Mouse (Mus musculus) erythroblast, embryonic 14.5 days (primary cell): ENCODE data around the gene Actr8. TPM values are rescaled to one million over a fixed set of nuclear protein-coding genes. Genes with fewer than 3 reads are reported as not detected.

ENCODE experiments used
- H3K27me3 ChIP-seq: 2 replicates; pipeline ENCODE4 v1.6.1; 2012; ENCODE audit warnings: inconsistent platforms; ENCODE audit not compliant: control insufficient read depth
- H3K36me3 ChIP-seq: 2 replicates; pipeline ENCODE4 v1.6.1; 2012; ENCODE audit warnings: mild to moderate bottlenecking, inconsistent platforms; ENCODE audit not compliant: control insufficient read depth
- H3K4me1 ChIP-seq: 2 replicates; pipeline ENCODE4 v1.6.1; 2012; ENCODE audit warnings: inconsistent platforms; ENCODE audit not compliant: control insufficient read depth
- H3K4me3 ChIP-seq: replicated peaks from 2 replicates; pipeline ENCODE3; 2012; ENCODE audit warnings: moderate library complexity, mild to moderate bottlenecking, inconsistent platforms
- H3K9me3 ChIP-seq: 2 replicates; pipeline ENCODE4 v1.6.1; 2012; ENCODE audit warnings: low read length, inconsistent platforms, mixed read lengths; ENCODE audit not compliant: control insufficient read depth
- GATA1 ChIP-seq: IDR thresholded peaks from 2 replicates; pipeline ENCODE4 v1.6.1; 2012; ENCODE audit warnings: low read length, inconsistent platforms, mixed read lengths
- TAL1 ChIP-seq: IDR thresholded peaks from 3 replicates; pipeline ENCODE4 v1.6.1; 2012; ENCODE audit warnings: low read length, inconsistent platforms, mixed read lengths
- polyA plus RNA-seq: library from polyadenylated mRNA; stranded (reverse); fragments of >175 nt; gene quantifications from 2 replicates; pipeline ENCODE4 v1.2.3, GENCODE M21; 2012

The Actr8 gene
- polyA plus RNA-seq, 1 experiment, result 2.5 TPM

DNA sequence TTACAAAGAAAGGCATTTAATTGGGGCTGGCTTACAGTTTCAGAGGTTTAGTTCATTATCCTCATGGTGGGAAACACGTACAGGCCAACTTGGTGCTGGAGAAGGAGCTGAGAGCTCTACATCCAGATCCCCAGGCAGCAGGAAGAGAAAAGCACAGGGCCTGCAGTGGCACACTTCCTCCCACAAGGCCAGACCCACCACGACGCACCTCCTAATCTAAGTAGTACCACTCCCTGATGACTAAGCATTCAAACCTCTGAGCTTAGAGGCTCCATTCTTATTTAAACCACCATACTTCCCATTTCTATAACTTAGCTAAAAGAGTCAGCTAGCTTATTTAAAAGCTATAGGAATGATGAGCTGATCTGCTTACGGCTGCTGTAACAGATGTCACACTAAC lies 27.3 kb upstream of the Actr8 start:
- H3K4me3 ChIP-seq, result no peak overlapping the region
- peaks cover 7% of the 10 kb centered on the region for H3K4me1 ChIP-seq
- H3K27me3 ChIP-seq, result no peaks in the 10 kb centered on the region
- H3K36me3 ChIP-seq, result no peaks in the 10 kb centered on the region
- no peaks in the 10 kb centered on the region for H3K9me3 ChIP-seq
- TF ChIP-seq GATA1, result no peak
- TF ChIP-seq TAL1, result no peak

DNA sequence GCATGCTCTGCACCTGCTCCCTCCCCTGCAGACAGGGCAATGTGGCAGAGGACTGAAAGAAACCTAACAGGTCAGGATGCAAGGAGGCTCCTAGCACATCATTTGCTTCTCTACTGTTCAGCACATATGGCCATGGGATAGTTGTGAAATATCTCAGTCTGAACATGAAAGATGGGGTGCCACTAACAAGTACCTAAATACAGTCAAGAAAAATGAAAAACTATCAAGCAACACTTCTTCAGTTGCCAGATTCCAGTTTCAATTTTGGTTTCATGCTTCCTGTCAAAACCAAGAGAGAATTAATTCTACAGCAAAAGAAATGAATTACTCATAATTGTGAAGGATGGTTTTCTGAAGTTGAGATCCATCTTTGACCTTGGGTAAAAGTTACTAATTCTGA lies 20.7 kb upstream of the Actr8 start:
- H3K4me3 ChIP-seq, result no peak overlapping the region
- TF ChIP-seq TAL1 (no peak), GATA1 (no peak)

DNA sequence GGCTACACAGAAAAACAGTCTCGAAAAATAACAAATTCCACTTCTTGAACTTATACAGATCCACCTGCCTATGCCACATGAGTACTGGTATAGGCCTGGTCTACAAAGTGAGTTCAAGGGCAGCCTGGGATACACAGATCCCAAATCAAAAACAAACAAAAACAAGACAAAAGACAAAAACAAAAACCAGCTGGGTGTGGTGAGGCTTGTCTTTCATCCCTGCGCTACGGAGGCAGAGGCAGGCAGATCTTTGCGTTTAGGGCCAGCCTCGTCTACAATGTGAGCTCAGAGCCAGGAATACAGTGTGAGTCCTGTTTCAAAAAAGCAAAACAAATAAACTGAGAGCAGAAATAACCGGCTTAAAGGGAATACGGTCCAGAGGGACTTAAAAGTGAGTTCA lies 10.5 kb upstream of the Actr8 start:
- H3K27me3 ChIP-seq, result no peaks in the 10 kb centered on the region
- H3K9me3 ChIP-seq, result no peaks in the 10 kb centered on the region
- TF ChIP-seq GATA1, result no peak
- no peak for TF ChIP-seq TAL1
- peaks cover 31% of the 10 kb centered on the region for H3K36me3 ChIP-seq
- peaks cover 33% of the 10 kb centered on the region for H3K4me1 ChIP-seq
- H3K4me3 ChIP-seq, result peak overlapping the region; percentile 94

More for the DNA sequence above, 20.7 kb upstream of the Actr8 start:
- H3K4me1 ChIP-seq, result no peaks in the 10 kb centered on the region
- H3K36me3 ChIP-seq, result no peaks in the 10 kb centered on the region
- H3K9me3 ChIP-seq, result peaks cover 2% of the 10 kb centered on the region
- H3K27me3 ChIP-seq, result no peaks in the 10 kb centered on the region

DNA sequence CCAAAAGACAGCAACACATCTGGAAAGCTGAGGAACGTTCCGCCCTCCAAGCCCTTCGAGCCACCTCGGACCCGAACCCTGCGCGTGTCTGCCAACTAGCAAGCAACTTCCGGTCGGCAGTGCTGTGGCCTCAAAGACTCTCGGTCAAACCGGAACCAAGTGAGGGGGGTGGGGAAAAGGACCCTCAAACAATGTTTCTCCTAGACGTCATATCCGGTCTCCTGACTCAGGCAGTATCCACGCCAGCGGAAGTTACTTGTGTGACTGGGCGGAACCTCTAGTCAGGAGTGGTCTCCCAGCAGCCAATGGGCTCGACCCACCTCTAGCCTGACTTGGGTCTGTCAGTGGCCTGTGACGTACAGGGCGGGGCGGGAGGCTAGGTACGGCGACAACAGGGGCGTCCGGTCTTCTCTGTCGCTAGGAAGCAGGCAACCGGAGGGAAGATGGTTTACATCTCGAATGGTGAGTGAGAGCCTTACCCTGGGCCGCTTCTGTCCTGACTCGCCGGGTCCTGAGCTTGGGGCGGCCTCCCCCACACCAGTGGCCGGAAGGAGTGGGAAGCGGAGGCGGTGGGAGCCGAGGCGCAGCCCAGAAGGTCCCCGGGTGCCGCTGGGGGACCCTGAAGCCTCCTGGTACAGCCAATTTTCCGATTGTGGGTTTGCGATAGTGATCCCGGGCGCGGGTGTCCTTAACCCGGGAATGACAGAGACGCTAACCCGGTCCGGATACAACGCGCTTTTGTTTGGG lies 9.9 kb upstream of the Actr8 start, which contains the start of gene Selenok:
Gene Selenok, plus strand, starts transcription at position 234 of the 747 bp plus-strand sequence.
- TF ChIP-seq TAL1, result no peak
- no peak for TF ChIP-seq GATA1
- Histone ChIP-seq H3K9me3 (no peaks in the 10 kb centered on the region), H3K36me3 (peaks cover 37% of the 10 kb centered on the region), H3K4me1 (peaks cover 33% of the 10 kb centered on the region), H3K27me3 (no peaks in the 10 kb centered on the region), H3K4me3 (peak within 1 kb of the TSS; percentile 94)

DNA sequence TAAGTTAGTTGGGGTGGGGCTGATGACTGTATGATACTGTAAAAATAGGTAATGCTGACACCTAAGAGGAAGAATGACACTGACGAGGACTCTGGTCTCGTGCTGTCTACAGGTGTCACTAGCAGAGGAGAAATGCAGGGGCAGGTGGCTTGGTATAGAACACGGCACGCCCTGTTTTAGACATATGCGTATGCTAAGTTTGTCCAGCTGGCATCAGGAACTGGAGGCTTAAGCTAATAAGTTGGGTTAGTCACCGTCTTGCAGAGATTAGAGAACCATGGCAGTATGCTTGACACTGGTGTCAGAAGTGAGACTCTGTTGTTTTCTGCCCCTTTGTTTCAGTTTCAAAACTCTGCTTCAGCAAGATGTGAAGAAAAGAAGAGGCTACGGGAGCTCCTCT lies 6.7 kb upstream of the Actr8 start:
- Histone ChIP-seq H3K27me3 (no peaks in the 10 kb centered on the region), H3K4me3 (no peak overlapping the region), H3K36me3 (peaks cover 67% of the 10 kb centered on the region), H3K4me1 (peaks cover 33% of the 10 kb centered on the region), H3K9me3 (no peaks in the 10 kb centered on the region)
- TF ChIP-seq GATA1 (no peak), TAL1 (no peak)

DNA sequence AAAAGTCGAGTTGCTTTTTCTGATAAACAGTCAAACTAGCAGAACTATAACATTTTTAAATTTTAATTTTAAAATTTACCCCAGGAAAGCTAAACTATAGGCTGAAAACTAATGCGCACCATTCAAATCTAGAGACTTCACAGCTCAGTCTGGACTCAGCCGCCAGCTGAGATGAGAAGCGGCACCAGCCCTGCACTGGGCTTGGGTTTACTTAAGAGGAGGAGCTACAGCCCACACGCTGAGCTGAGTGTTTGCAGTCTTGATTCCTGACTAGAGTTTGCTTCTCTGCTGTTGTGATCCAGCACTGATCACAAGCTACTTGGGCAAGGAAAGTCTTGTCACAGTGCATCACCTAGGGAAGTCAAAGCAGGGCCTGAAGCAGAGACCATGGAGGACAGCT lies 6.1 kb upstream of the Actr8 start:
- H3K36me3 ChIP-seq, result peaks cover 72% of the 10 kb centered on the region
- no peak for TF ChIP-seq TAL1
- TF ChIP-seq GATA1, result no peak
- H3K9me3 ChIP-seq, result no peaks in the 10 kb centered on the region
- H3K27me3 ChIP-seq, result no peaks in the 10 kb centered on the region
- H3K4me3 ChIP-seq, result no peak overlapping the region
- peaks cover 33% of the 10 kb centered on the region for H3K4me1 ChIP-seq

DNA sequence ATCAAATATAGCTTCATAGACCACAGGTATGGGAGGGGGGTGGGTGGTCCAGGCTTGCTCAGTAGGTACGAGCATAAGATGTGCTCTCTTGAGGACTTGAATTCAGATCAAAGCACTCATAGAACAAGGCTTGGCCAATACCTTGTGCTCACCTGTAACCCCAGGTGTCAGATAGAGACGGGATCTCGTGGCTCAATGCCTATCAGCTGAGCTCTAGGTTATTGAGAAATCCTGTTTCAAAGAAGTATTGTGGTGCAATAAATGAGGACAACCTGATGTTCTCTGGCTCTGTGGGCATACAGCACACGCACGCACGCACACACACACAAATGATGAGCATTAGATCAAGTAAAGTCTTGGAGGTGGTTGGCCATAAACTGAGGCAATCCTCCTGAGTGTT lies 1.2 kb upstream of the Actr8 start:
- Histone ChIP-seq H3K27me3 (no peaks in the 10 kb centered on the region), H3K9me3 (no peaks in the 10 kb centered on the region; the same call in 1 of the 2 replicates), H3K4me3 (no peak overlapping the region), H3K36me3 (peaks cover 64% of the 10 kb centered on the region), H3K4me1 (peaks cover 24% of the 10 kb centered on the region)
- TF ChIP-seq GATA1 (no peak), TAL1 (no peak)

DNA sequence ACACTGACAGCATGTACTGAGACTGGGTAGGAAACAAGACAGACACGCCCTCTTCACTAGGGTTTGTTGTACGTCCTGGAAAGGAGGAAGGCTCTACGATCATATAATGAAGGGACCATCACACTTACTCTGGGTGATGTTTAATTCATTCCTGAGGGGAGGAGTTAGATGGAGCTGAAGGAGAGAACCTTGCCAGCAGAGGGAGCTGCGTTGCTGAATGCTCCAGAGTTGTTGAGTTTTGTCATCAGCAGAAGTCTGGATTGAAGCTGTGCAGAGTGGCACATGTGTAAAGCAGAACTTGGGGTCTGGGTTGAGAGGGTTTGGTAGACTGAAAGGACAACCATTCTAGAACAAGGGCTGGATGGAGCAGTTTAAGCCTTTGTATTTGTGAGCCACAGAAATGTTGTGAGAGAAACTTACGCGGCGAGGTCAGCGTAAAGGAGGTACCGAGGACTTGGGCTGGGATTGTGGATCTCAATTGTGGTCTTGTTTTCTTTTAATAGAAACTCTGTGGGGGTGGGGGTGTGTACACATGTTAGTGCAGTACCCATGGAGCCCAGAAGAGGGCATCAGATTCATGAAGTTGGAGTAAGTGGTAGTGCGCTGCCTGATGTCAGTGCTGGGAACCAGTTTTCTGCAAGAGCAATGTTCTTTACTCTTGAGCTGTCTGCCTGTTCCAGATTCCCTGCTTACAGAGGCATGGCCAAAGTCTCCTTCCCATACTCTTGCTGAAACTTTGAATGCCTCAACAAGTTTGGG lies 2.5 kb downstream of the Actr8 start:
- Histone ChIP-seq H3K4me3 (no peak overlapping the region), H3K36me3 (peaks cover 66% of the 10 kb centered on the region), H3K27me3 (no peaks in the 10 kb centered on the region), H3K9me3 (no peaks in the 10 kb centered on the region; the same call in 1 of the 2 replicates), H3K4me1 (peaks cover 22% of the 10 kb centered on the region)
- TF ChIP-seq TAL1 (no peak), GATA1 (no peak)

DNA sequence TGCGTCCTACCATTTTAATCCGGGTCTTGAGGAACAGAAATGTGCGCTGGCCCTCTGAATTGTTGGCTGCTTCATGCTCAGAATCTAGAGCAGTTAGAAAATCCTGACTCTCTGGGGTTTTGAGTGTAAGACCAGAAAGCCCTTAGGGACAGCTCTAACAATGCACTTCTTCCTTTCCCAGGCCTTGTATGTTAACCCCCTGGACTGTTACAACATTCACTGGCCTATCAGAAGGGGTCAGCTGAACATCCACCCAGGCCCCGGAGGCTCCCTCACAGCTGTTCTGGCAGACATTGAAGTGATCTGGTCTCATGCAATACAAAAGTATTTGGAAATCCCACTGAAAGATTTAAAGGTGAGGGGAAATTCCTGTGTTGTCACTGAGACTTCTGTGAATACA lies 8.0 kb downstream of the Actr8 start:
- no peaks in the 10 kb centered on the region for H3K4me1 ChIP-seq
- no peak overlapping the region for H3K4me3 ChIP-seq
- TF ChIP-seq GATA1, result no peak
- no peak for TF ChIP-seq TAL1
- peaks cover 99% of the 10 kb centered on the region for H3K36me3 ChIP-seq
- H3K27me3 ChIP-seq, result no peaks in the 10 kb centered on the region
- no peaks in the 10 kb centered on the region; the same call in 1 of the 2 replicates for H3K9me3 ChIP-seq
